Mouse (Mus musculus): Measurements from ENCODE around the gene Tbc1d13.

DNA sequence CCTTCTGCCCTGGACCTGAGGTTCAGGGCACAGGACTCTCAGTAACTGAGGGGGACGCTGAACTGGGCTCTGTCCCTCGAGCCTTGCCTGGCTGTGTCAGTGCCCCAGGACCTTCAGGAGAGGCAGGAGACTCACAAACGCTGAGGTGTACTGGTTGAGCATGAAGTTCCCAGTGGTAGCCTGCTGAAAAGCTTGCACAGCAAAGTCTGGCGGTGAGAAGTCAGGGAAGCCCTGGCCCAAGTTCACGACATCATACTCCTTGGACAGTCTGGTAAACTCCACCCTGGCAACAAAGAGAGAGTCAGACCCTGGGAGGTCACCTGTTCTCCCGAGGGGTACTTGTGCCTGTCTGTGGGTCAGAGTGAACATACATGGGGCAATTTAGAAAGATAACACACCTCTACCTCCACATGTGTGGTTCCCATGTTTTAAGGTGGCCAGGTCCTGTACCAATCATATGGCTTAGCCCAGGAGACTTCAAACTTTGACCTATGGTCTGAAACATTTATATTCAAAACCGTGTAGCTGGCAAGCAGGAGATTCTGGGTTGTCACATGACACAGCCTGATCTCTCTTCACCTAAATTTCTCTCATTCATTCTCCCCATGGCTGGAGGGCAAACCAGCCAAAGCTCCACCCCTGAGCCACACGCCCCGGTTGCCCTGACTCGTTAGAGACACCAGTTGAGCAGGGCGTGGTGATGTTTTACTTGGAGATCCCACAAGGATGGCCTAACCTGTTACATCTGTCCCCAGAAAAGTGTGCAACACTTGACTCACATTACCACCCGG is 58.4 kb downstream of the Tbc1d13 start:
- TF ChIP-seq POLR2A (IDR thresholded peaks at IDR 0.05; ENCODE audit: control insufficient read depth, low read depth, low read length) (no peak), CTCF (IDR thresholded peaks at IDR 0.05; ENCODE audit: control insufficient read depth, insufficient read depth, insufficient replicate concordance, low read depth, low read length) (no peak)
